Mouse (Mus musculus): ENCODE data around the gene 4930548H24Rik.
"Not testable (repeated sequence)": the region's sequence is repeated elsewhere in the genome, so short reads cannot be mapped to it uniquely, and the experiment has no call there.

The 4930548H24Rik gene

GRCm38 (mm10) chr5:31485440-31485839 is at the start of gene 4930548H24Rik:
Gene 4930548H24Rik (plus strand): TSS chr5:31485740.
- DNase-seq, result no peak

DNA sequence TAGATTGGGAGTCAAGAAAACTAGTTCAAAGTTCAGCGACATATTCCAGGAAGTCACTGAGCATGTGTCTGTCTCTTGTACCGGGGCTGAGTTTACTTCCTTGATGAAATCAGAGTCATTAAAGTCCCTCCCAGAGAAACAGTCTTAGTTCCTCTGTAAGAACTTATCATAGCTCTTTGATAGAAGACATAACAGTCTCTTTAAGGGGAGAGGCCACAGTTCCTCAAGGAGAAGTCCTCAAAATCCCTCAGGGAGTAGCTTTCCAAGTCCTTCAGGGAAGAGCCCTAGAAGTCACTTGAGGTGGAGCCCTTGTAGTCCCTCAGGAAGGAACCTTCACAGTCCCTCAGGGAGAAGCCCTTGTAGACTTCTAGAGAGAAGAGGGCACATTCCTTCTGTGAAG is 34.2 kb upstream of the 4930548H24Rik start:
- DNase-seq, result peak; percentile 94

- DNase-seq, result peak; percentile 100
Measured at GRCm38 (mm10) chr5:31451878-31452561, 33.5 kb upstream of the 4930548H24Rik start, which contains the start of gene Zfp512. Gene Zfp512 (plus strand): TSS chr5:31452431.

DNA sequence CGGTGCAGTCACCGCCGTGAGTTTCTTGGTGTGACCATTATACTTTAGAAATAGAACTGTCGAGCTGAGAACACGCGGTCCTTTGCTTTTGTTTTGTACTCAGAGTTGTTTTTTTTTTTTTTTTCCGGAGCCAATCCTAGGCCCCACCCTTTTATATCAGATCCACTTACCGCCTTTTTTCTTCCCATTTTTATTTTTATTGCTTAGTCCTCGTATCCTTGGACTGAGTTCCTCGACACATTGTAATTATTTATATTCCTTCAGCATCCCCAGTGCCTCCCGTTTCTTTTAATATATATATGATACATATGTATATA is 33.0 kb upstream of the 4930548H24Rik start:
- no peak for DNase-seq

GRCm38 (mm10) chr5:31452886-31453410 is 32.6 kb upstream of the 4930548H24Rik start:
- no peak for DNase-seq

DNA sequence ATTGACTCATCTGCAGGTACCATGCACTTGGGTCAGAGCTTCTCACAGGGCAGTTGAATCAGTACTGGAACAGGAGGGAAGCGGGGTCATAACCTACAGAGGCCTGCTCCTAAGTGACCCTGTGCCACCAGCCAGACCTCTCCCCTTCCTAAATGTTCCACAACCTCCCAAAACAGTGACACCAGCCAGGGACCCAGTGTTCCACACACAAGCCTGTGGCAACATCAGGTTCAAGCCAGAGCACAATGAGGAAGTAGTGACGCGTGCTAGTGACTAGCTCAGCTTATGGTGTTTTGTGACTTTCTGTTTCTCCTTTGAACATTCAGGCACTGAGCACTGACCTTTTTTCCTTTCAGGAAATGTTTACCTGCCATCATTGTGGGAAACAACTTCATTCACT is 17.7 kb upstream of the 4930548H24Rik start:
- DNase-seq, result peak; percentile 96

GRCm38 (mm10) chr5:31469711-31470110 is 15.8 kb upstream of the 4930548H24Rik start:
- peak; percentile 95 for DNase-seq

GRCm38 (mm10) chr5:31470334-31470733 is 15.2 kb upstream of the 4930548H24Rik start:
- peak; percentile 91 for DNase-seq

DNA sequence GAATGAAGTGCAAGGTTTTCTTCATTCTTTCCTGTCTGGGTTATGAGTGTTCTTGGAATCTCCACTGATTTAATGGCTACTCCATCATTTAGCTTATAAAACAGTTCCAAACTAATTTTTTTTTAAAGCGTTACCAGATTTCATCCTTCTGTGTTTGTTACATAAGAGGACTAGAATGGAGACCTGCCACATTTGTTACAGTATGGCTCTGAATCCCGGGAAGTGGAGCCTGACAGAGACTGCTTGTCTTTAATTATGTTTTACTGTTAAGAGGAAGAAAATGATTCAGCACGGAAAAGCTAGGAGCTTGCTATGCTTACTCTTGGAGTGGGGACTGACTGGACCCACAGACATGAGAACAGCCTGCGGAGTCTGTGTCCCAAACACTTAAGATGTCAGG is 5.0 kb upstream of the 4930548H24Rik start:
- peak; percentile 6 for DNase-seq

- DNase-seq, result no peak
Measured at GRCm38 (mm10) chr5:31487889-31488288, 2.3 kb downstream of the 4930548H24Rik start.

- DNase-seq, result no peak
Measured at GRCm38 (mm10) chr5:31489116-31489769, 3.7 kb downstream of the 4930548H24Rik start.

DNA sequence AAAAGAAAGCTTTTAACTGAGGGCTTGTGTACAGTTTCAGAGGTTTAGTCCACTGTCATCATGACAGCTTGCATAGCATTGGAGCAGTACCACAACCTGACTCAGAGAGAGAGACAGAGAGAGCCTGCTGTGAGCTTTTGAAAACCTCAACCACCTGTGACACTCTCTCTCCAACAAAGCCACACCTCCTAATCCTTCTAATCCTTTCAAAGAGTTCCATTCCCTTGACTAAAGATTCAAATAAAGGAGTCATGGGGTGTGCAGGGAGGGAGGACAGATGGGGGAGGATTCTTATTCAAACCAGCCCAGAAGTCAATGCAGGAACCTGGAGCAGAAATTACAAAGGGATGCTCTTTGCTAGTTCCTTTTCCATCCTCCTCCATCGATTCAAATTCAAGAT is 6.5 kb downstream of the 4930548H24Rik start:
- DNase-seq, result no peak

- DNase-seq, result peak; percentile 100
Measured at GRCm38 (mm10) chr5:31494513-31495297, 9.2 kb downstream of the 4930548H24Rik start, which contains the start of gene Gpn1. Gene Gpn1 (plus strand): TSS chr5:31494741.

GRCm38 (mm10) chr5:31504843-31505242 is 19.3 kb downstream of the 4930548H24Rik start:
- peak; percentile 66 for DNase-seq

DNA sequence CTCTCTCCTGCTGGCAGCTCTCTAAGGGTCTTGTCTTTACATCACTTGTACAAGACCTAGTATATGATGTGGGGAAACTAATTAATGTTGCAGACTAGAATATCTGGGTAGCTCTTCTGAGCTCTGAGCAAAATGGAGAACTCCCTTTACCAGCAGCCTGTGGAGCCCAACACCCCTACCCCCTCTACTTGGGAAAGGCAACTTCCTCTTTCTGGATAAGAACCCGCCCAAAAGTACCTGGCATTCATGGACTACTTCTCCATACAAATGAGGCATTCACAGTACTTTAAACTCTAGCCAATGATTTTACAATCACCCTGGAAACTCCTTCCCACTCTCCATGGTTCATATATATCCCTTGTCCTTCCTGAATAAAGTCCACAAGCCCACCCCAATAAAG is 26.9 kb downstream of the 4930548H24Rik start:
- DNase-seq, result no peak

DNA sequence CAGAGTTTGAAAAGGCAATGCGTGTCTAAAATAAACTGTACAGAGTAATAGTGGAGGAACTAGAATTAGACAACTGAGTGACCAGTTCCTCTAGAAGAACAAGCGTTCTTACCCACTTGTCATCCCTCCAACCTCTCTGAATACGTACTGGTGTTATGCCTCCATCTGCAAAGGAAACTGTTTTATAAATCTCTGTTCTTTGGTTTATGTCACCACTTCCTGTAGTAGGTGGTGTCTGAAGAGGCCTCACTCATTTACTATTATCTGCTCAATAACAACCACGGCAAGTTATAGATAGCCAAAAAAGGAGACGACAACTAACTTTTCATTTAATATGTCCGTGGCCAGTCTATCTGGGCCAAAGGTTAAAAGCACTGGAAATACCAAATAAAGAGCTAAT is 35.0 kb downstream of the 4930548H24Rik start:
- no peak for DNase-seq

DNA sequence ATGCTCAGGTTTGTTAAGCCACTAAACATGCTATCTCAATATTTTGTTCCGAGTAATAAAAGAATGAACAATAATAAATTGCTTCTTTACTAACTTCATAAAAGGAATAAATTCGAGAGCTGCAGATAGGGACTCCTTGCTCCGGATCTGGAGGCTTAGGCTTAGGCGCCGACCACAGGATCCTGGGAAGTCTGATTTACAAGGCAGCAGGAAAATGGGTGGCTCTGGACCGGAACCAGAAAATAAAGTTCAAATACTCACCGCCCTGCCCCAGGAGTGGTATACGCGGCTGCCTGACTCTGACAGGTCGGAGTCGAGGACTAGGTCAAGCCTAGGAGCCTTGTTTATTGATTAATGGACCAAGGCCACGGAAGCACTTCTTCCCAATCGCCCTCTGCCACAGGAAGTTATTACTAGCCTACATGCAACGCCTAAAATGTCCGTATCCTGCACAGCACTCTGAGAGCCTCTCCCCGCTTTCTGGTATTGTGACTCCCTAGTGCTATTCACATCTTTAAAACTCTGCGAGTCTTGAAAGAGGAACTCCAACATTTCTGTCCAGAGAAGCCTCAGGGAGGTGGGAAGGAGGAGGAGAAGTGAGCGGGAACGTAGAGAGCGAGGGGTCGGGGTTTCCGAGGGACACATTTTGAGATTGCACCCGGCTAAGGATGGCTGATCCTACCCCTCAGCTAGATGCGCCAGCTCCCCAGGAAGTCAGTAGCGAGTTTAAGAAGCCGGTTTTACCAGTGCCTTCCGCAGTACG is 41.0 kb downstream of the 4930548H24Rik start, which contains the start of gene Slc4a1ap:
Gene Slc4a1ap, plus strand, starts transcription at position 642 of the 763 bp plus-strand sequence.
- peak; percentile 97 for DNase-seq

- DNase-seq, result peak; percentile 88
Measured at GRCm38 (mm10) chr5:31527117-31527680, 41.7 kb downstream of the 4930548H24Rik start.

DNA sequence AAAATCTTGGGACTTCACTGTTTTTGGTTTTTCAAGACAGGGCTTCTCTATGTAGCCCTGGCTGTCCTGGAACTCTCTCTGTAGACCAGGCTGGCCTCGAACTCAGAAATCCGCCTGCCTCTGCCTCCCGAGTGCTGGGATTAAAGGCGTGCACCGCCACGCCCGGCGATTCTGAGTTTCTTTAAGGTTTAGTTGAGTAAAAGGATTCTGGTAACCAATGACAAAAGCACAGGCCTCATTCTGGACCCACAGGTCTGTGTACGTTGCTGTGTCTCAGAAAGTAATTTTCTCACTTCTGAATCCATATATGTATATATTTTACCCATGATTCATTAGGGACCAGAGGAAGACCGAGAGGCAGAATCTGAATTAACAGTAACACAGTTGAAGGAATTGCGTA is 42.2 kb downstream of the 4930548H24Rik start, which contains the start of gene Supt7l:
Gene Supt7l, minus strand, starts transcription at position 101 of the 400 bp plus-strand sequence.
- DNase-seq, result not testable (repeated sequence)

DNA sequence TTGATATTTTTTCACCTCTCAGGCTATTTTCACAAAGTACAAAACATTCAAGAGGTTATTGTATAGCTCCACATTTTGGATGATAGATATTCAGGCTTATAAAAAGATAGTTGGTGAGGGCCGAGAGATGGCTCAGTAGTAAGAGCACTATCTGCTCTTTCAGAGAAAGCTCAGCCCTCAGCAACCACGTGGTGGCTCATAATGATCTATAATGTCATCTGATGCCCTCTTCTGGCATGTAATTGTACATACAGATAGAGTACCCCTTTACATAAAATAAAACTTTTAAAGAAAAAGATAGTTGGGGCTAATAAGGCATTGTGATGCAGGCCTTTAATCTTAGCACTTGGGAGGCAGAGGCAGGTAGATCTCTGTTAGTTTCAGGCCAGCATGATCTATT is 43.0 kb downstream of the 4930548H24Rik start:
- no peak for DNase-seq

DNA sequence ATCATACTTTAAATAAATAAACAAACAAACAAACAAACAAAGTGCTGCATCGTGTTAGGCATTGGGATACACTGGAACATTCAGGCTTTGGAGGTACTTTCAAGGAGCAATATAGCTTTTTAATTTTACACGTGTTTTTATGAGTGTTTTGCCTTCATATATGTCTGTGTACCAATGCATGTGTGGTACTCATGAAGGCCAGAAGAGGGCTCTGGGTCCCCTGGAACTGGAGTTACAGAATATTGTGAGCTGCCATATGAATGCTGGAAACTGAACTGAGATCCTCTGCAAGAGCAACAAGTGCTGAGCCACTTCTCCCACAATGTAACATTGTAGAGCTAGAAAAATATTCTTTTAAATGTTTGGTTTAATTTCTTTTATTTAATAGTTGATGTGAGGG is 49.7 kb downstream of the 4930548H24Rik start:
- DNase-seq, result no peak
